Mouse (Mus musculus) right cerebral cortex, adult 18-20 months (tissue): ENCODE data around the gene Serpine1.

Source experiments
- DNase-seq: peaks from one replicate; pipeline ENCODE4 v3.0.0; 2022; ENCODE audit warnings: mixed read lengths

The Serpine1 gene

DNA sequence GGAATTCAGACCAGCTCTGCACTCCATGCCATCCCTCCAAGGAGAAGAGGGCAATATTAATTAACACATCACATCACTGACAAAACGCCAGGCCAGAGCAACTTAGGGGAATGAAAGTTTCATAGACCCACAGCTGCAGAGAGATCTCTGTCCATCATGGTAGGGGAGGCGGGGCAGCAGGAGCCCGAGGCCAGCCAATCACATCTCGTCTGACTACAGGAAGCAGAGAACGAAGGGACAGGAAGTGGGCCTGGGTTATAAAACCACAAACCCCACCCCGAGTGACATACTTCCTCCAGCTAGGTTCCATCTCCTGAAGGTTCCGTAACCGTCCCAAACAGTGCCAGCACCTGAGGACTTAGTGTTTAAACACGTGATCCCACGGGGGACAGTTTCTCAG is 23.1 kb upstream of the Serpine1 start:
- no peak for DNase-seq

DNA sequence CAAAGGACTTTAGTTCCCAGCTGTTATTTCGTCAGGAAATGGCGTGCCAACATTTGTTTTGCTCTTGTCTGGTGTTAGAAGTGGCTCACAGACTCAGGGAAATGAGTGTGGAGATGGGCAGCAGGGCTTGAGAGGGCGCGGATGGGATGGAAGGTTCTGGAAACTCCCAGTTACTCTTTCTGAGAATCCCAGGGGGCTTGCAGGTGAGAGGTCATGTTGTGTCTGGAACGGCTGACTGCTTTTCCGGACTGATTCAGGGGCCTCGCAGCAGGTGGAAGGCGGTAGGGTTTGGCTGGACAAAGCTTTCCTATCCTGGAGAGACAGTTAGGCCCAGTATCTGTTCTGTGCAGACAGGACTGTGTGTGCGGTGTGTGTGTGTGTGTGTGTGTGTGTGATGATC is 21.7 kb upstream of the Serpine1 start:
- no peak for DNase-seq

DNA sequence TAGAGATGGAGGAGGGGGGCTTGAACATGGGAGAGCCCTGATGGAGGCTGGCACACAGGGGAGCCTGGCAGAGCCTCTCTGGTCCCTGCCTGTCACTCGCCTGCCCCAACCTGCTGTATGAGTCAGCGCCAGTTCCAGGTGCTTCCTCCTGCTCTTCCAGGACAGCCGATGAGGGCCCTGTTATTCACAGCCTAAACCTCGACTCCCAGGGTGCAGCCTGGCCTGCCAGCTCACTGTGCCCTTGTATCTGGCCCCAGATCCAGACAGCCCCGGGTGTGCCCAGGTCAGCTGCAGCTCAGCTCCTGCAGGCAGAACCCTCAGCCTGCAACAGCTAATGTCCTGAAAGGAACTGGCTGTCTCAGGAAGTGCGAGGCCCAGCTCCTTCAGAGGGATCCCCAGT is 19.5 kb upstream of the Serpine1 start:
- no peak for DNase-seq

DNA sequence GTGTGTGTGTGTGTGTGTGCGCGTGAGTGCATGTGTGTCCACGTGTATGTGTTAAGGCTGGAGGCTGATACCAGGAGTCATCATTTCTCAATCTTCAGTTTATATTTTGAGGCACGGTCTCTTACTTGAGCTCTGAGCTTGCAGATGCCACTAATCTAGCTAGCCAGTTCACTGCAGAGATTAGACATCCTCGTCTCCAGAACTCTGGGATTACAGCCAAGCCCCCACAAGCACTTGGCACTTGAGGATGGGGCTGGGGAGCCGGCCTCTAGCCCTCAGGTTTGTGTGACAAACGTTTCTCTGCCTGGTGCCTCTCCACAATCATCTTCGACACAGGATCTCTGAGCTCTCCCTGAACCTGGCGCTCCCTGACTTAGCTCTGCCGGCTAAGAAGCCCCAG is 18.8 kb upstream of the Serpine1 start:
- no peak for DNase-seq

DNA sequence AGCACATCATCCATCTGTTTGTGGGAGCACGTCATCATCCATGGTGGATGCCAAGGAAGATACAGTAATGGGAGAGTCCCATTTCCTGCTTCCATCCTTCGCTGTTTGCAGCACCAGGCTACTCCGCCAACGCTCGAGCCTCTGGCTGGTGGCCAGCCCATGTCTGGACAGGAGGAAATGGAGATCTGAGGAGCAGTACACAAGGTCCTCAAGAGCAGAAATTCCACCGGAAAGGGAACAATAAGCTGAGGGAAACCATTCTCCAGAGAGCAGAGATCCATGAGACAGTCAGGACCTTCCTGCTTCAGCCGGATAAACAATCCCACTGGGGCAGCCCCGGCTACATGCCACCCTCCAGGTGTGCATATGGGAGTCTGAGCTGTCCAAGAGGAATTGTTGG is 15.3 kb upstream of the Serpine1 start:
- no peak for DNase-seq

DNA sequence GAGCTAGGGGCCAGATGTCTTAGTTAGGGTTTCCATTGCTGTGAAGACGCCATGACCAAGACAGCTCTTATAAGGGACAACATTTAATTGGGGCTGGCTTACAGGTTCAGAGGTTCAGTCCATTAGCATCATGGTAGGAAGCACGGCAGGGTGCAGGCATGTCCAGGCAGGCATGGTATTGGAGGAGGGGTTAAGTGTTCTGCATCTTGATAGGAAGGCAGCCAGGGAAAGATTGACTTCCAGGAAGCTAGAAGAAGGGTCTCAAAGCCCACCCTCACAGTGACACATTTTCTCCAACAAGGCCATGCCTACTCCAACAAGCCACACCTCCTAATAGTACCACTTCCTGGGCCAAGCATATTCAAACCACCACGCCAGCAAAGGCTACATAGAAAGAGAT is 13.7 kb upstream of the Serpine1 start:
- DNase-seq, result no peak

DNA sequence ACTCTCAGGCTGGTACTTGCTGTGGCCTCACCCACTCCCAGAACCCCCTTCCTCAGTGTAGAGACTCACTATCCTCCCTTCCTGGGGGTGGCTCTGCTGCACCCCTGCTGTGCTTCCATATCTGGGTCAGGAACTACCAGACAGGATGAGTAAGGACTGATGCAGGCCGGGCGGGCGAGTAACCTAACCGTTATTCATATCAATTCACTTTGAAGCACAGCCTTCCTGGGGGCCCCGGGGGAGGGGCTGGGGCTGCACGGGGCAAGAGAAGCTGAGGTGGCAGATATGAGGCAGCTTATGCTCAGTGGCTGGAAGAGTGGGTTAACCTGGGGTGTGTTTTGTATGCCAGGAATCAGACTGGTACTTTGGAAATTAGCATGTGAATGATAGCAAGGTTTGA is 13.0 kb upstream of the Serpine1 start:
- DNase-seq, result no peak

DNA sequence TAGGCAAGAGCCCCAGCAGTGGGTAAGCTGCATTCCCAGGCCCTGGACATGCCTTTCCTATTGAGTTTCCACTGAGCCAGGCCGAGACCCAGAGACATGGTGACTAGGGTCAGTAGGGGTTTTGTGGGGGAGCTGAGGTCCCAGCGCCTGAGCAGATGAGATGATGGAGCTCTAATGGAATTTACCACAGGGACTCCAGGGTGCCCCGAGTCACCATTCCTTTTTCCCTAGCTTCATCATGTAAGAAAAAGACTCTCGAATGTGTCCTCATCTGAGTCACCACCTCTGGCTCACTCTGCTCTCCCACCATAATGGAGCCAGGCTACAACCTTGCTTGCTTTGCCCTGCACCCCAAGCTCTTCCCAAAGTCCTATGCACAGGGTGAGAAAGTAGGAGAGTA is 11.0 kb upstream of the Serpine1 start:
- DNase-seq, result no peak

DNA sequence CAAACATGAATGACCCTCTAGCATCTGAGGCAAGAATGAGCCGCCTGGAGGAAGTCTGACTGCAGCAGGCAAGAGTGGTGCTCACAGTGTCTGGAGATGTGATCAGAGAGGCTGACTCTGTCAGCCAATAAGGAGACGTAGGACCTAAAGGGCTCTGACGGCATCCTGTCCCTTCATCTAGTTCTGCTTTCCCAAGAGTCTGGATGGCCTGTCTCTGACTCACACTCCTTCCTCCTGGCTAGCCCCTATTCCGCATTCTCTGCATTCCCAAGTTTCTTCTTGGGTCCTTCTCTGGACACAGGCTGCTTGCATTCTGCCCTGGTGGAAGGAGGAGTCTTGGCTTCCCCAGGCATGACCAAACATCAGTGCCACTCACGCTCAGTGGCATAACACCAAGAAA is 7.8 kb upstream of the Serpine1 start:
- no peak for DNase-seq

DNA sequence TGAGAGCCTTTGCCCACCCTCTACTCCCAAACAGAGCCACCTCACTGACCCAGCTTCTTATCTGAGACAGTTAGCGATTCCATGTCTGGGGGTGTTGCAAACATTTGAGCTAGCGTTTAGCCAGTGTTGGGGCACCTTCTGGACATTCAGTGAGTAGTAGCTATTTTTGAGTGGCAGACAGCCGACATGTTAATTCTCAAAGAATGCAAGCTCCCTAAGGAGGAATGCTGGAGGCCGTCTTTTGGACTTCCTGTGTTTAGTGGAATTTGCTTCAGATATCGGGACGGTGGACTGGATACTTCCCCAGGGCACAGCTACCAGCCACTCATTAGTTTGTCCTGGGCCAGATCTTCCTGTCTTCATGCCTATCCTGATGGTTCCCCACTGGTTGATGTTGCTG is 6.5 kb upstream of the Serpine1 start:
- no peak for DNase-seq

DNA sequence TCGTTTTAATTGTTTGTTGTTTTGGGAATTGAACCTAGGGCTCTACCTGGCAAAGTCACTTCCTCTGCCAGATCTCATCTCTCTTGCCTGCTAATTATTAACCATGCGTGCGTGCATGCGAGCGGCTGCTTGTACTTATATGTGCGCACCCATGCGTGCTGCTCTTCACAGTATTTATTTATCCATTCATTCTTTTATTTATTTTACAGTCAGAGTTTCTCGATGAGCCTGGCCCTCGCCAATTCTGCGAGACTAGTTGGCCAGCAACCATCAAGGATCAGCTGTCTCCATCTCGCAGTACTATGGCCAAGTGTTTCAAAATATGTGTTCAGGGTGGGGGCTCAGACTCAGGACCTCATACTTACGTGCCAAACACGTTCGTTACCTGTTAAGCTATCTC is 6.0 kb upstream of the Serpine1 start:
- no peak for DNase-seq

DNA sequence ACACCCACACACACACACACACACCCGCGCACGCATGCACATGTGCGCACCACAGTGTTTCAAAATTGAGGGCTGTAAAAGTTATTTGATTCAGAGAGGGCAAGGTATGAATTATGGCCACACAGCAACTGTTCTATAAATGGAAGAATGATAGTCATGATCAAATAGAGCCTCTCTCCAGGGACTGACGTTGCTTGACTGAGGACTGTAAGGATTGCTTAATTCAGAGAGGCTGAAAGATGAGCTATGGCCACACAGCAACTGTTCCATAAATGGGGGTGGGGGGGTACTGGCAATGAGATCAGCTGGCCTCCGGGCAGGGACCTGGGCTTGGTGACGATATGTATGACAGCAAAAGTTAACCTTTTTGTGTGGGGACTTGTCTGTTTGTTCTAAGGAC is 5.1 kb upstream of the Serpine1 start:
- no peak for DNase-seq

DNA sequence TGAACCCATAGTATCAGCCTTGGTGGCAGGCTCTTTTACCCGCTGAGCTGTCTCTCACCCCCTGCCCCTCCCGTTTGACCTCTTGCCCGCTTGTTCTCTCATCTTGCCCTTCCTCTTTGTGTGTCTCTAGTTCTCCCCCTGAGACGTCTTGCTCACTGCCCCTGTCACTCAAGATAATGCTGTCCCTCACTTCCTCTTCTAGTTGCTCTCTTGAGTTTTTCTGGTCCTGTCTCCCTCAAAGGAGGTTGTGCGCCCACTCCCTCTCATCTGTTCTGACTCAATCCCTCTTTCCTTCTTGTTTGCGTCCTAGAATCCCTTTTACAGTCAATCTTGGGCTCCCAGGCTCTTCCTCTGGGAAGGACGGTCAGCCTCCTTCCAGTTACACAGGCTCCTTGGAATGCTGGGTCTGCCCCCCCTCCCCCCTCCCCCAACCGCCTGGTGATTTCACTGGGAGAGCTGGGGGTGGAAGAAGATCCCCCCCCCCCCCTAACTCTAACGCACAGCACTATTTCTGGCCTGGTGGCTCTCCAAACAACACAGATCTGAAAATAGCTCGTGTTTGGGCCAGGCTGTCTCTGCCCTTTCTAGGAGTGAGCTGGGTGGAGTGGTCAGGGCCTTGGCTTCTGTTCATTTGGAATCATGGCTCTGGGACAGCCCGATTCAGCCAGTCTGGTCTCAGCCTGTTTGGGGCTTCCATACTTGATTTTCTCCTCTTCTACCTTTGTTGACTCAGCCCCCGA is 4.3 kb upstream of the Serpine1 start:
- no peak for DNase-seq

DNA sequence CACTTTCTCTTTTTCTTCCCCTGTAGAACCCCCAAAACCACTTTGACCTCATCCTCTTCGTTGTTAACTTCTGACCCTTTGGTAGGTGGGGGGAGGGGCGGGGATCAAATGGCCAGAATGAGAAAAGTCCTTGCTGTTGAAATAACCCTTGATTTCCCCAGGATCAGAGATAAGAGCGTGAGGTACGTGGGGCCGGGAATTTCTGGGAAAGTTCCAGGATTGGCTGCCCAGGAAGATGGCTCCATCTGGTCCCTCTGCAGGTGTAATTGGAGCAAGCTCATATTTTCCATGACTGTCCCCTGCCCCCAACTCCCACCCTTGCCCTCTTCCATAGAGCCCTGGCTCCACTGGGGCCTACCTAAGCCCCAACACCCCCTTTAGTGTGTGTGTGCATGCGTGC is 3.7 kb upstream of the Serpine1 start:
- no peak for DNase-seq

DNA sequence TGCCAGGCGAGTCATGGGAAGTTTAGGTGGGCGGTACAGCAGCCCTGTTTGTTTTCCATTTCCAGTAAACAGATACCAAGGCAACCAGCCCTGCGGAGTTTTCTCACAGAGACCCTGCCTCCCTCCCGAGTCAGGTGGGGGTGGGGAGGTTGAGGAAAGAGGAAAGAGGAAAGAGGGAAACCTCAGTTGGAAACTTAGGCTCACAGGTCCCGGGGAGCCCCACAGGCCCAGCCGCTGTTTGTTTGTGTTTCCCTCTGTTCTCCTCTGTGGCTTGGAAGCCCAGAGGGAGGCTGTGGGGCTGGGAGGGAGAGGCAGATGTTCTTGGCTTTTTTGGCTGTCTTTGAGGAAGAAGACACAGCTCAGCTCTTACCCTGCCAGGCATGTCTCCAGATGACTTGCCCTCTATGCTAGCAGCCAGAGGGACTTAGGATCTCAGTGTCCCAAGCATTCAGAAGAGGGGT is 2.2 kb upstream of the Serpine1 start:
- no peak for DNase-seq

DNA sequence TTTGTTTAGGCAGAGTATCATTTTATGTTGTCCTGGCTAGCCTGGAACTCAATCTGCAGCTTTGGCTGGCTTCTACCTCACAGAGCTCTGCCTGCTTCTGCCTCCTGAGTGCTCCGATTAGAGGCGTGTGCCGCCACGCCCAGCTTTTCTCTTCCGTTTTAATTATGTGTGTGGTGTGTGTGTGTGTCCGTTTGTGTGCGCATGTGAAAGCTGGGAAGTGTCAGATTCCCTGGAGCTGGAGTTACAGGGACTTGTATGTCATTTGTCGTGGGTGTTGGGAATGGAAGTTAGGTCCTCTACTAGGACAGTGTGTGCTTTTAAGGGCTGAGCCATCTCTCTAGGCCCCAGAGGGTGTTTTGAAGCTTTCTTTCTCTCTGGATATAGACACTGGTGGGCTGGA is 1.1 kb upstream of the Serpine1 start:
- DNase-seq, result no peak

DNA sequence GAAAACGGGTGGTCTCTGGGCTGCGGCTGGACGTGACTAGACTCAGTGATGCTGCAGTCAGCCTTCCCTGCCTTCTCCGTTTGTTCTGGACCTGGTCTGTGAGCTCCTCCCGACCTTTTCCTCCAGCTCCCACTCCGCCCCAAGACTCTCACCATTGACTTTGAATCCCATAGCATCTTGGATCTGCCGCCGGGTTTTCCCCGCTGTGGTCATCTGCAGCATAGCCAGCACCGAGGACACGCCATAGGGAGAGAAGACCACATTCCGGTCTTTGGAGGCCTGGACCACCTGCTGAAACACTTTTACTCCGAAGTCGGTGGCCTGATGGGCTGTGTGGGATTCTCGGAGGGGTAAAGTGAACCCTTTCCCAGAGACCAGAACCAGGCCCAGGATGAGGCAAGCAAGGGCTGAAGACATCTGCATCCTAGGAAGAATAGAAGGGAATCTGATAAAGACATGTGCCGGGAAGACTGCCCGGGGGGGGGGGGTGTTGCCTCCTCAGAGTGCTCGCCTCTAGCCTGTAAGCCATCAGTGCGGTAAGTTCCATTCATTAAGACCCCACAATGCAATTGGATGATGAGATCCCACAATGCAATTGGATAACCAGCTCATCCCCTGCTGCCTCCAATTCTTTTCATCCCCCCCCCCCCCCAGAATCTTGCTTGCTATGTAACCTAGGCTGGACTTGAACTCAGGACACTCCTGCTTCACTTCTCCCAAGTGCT is 1.0 kb downstream of the Serpine1 start:
- DNase-seq, result no peak

DNA sequence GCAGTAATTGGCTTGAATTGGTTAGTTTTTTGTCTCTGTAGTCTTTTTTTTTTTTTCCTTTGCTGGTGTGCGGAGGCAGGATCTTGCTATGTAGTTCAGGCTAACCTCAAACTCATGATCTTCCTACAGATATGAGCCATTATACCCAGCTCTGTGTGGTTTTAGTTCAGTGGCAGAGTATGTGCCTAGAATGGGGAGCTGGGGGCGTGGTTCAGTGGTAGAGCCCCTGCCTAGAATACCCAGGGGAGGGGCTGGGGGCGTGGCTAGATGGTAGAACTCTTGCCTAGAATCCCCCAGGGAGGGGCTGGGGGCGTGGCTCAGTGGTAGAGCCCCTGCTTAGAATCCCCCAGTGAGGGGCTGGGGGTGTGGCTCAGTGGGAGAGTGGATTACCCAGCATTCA is 3.4 kb downstream of the Serpine1 start:
- no peak for DNase-seq

DNA sequence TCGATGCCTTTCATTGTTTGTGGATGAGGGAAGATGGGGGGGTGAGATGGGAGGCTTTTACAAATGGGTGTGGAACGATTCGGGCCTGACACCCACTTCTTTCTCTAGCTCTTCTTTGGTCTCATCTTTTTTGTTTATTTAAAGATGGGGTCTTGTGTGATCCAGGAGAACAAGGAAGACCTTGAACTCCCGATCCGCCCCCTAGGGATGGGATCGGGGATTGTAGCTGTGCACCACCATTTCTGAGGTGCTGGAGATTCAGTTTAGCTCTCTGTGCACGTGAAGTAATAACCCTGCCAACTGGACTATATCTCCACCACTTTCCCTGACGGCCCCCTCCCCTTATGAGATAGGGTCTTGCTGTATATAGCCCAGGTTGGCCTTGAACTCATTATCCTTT is 6.1 kb downstream of the Serpine1 start:
- DNase-seq, result no peak

DNA sequence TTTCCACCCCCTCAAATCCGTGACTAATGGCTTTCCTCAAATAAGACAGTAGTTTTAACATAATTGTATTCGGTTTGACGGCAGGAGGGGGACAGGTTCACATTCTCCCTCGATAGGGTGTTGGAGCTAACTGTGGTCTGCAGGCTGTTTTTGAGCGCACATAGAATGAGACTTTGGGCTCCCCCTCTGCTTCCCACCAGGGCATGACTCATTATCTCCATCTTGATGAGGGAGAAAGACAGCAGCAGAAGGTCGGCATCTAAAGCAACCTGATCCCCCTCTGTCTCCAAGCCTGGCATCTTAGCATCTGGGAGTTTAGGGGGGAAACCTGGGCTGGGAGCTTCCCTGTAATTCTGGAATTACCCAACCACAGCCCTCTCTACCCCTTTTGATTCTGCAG is 6.6 kb downstream of the Serpine1 start:
- DNase-seq, result no peak

DNA sequence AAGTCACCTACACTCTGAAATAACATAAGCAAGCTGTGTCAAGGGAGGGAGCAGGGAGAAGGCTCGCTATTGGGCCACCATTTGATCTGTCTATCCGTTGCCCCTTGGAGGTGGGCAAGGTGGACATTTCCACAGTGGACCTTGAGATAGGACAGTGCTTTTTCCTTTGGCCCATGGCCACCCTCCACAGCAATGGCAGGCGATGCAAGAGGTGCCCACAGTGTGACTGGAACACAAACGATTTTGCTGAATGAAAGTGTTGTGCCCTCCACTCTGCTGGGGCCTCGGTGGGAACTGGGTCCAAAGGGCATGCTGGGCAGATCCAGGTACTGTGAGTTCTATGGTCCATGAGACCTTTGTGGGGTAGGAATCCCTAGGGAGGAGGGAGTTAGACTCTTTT is 9.5 kb downstream of the Serpine1 start:
- no peak for DNase-seq

DNA sequence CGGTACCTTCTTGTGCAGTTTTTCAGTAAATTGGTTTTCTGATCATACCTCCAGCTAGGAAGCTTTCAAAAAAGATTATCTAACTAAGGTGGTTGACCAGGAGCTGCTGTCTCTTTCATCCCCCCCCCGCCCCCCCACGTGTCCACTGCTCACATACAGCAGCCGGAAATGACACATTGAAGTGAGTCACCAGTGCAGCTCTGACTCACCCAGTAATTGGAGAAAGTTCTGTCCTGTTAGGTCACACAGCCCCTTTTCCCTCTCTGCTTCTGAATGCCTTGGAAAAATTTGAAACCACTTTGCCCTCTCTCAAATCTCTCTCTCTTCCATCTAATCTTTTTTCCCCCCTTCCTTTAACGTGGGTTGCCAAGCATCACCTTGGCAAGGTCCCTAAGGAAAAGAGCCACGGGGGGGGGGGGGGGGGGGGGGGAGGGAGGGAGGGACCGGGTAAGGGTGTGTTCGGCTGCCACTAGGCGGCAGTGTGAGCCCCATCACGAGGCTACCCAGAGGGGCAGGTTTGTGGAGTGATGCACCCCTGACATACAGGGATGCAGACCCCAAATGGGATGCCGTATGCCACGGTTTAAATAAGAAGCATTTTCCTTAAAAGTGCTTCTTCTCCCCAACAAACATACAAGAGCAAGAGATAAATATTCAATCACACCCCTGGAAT is 10.1 kb downstream of the Serpine1 start:
- peak; percentile 55 for DNase-seq

DNA sequence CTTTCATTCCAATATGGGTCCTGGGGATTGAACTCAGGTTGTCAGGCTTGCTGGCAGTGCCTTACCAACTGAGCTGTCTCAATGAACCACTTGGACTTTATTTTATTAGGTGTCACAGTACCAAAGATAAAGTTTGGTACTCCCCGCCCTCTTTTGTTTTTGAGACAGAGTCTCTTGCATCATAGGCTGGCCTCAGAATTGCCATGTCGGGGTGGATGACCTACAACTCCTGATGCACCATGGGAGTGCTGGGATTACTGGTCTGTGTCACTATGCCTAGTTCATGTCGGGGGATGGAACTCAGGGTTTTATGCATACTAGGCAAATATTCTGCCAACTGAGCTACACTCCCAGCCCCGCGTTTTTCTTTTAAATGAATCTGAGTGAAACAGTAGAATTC is 17.2 kb downstream of the Serpine1 start:
- no peak for DNase-seq

DNA sequence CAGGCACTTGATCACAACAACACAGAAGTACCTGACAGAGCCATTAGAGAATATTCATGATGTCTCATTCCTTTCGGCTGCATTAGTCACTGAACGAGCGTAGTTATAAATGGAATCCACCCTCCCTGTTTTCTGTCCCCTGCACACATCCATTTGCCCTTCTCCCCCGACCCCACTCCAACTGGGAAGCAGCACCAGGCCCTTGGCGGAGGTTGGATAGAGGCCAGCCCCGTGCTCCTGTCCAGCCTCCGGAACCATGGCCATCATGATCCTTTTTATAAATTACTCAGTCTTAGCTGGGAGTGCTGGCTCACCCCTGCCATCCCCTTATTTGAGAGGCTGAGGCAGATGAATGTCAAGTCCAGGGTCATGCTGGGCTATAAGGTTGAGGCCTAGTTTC is 17.8 kb downstream of the Serpine1 start:
- no peak for DNase-seq
